Mouse (Mus musculus) midbrain, postnatal 0 days (tissue): ENCODE results near the gene Rhou. TPM values are rescaled to one million over a fixed set of nuclear protein-coding genes. Genes with fewer than 3 reads are reported as not detected.
"Not testable (repeated sequence)": the region's sequence is repeated elsewhere in the genome, so short reads cannot be mapped to it uniquely, and the experiment has no call there.

Source experiments
- ATAC-seq: fragments of 200-750 bp; cut with Nextera tagmentation; 2 replicates; pipeline ENCODE4 v1.8.0; 2017; ENCODE audit warnings: moderate number of reproducible peaks, mild to moderate bottlenecking, moderate TSS enrichment, moderate library complexity; ENCODE audit not compliant: low FRiP score
- DNase-seq: peaks from one replicate; pipeline ENCODE4 v3.0.0-alpha.2; 2015; ENCODE audit warnings: low spot score
- H3K27ac ChIP-seq: fragments of 300-500 bp; sonication (generic); 2 replicates; pipeline ENCODE4 v1.5.1; 2014; ENCODE audit warnings: low read depth, mild to moderate bottlenecking, low read length, mixed read lengths
- H3K27me3 ChIP-seq: fragments of 300-500 bp; sonication (generic); 2 replicates; pipeline ENCODE4 v1.6.1; 2014; ENCODE audit warnings: low read length, control low read depth, mixed read lengths; ENCODE audit not compliant: insufficient read depth
- H3K36me3 ChIP-seq: fragments of 300-500 bp; sonication (generic); 2 replicates; pipeline ENCODE4 v1.6.1; 2014; ENCODE audit warnings: low read length, control low read depth, mixed read lengths; ENCODE audit not compliant: insufficient read depth
- H3K4me1 ChIP-seq: fragments of 300-500 bp; sonication (generic); 2 replicates; pipeline ENCODE4 v1.6.1; 2014; ENCODE audit warnings: mild to moderate bottlenecking, control low read depth, antibody characterized with exemption, low read length, mixed read lengths; ENCODE audit not compliant: insufficient read depth
- H3K4me2 ChIP-seq: fragments of 300-500 bp; sonication (generic); 2 replicates; pipeline ENCODE4 v1.6.1; 2014; ENCODE audit warnings: low read depth, mild to moderate bottlenecking, low read length, mixed read lengths; ENCODE audit not compliant: poor library complexity, severe bottlenecking
- H3K4me3 ChIP-seq: fragments of 300-500 bp; sonication (generic); 2 replicates; pipeline ENCODE4 v1.5.1; 2014; ENCODE audit warnings: low read depth, mild to moderate bottlenecking, low read length, moderate library complexity
- H3K9ac ChIP-seq: fragments of 300-500 bp; sonication (generic); replicated peaks from 2 replicates; pipeline ENCODE4 v1.6.1; 2014; ENCODE audit warnings: mild to moderate bottlenecking, low read length, moderate library complexity, mixed read lengths; ENCODE audit not compliant: poor library complexity, severe bottlenecking
- H3K9me3 ChIP-seq: fragments of 300-500 bp; sonication (generic); 2 replicates; pipeline ENCODE4 v1.6.1; 2016; ENCODE audit warnings: low read length, control low read depth
- CTCF ChIP-seq: IDR thresholded peaks from 2 replicates; pipeline ENCODE4 v1.5.1; 2016; ENCODE audit warnings: antibody characterized with exemption, mild to moderate bottlenecking
- WGBS: fragments of 180-500 bp; shearing (Covaris S2); extraction: QIAGEN DNeasy Blood & Tissue Kit; methylation state at CpG from one replicate; pipeline ENCODE4 v1.1.7; 2014; 5-methylcytosine and 5-hydroxymethylcytosine counted together
- polyA plus RNA-seq: library from polyadenylated mRNA; unstranded; fragments of >200 nt; fragmentation: Nextera tagmentation; extraction: Ambion mirVana; gene quantifications from 2 replicates; pipeline ENCODE4 v1.2.1, GENCODE M21; 2015
- total RNA-seq: library from RNA; depleted of rRNA; stranded (reverse); fragments of >200 nt; gene quantifications from 2 replicates; pipeline ENCODE4 v1.2.3, GENCODE M21; 2014; rRNA removed

Gene Rhou
- total RNA-seq = 24.9 and 28.2 TPM in 2 replicates
- 7.0 and 7.1 TPM in 2 replicates for polyA plus RNA-seq

DNA sequence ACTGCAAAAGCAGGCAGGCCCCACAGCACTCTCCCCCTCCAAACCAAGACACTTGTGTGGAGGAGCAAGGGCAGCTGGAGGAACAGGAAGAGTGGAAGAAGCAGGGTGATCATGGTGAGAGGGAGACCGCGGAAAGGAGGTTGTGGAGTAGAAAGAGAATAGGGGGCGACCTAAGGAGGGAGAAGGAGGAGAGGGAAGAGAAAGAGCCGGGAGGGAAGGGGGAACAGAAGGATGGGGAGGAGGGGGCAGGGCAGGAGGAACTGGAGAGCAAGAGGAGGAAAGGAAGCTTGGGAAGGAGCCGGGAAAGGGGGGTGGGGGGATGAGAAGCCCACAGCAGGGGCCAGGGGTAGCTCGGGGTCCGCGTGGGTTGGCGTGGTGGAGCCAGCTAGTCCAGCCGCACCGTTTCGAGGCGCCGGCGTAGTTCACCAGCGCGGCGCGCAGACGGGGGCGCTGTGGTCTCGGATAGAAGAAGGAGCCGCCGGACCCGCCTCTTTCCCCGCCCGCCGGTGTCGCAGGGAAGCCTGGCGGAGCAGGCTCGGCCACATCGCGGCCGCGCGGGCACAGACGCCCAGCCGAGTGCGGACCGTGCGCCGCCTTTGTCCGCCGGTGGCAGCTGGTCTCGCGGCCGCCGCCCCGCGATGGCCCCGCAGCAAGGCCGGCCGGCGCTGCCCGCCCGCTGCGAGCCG is at the start of gene Rhou:
Gene Rhou, plus strand, starts transcription at position 622 of the 686 bp plus-strand sequence.
- TF ChIP-seq CTCF = peak; percentile 73
- peak; percentile 94 for DNase-seq

DNA sequence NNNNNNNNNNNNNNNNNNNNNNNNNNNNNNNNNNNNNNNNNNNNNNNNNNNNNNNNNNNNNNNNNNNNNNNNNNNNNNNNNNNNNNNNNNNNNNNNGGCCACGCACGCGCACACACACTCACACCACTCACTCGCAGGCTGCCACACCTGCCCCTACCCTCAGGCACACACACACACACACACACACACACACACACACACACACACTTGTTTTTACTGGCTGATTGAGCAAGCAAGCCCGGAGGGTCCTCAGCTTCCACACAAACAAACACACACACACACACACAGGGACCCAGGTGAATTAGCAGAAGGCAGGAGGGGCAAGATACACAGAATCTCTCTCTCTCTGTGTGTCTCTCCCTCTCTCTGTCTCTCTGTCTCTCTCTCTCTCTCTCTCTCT is 41.1 kb upstream of the Rhou start:
- not testable (repeated sequence) for H3K4me3 ChIP-seq, H3K36me3 ChIP-seq, H3K27me3 ChIP-seq, ATAC-seq, H3K9me3 ChIP-seq, H3K4me2 ChIP-seq, H3K27ac ChIP-seq, DNase-seq, H3K9ac ChIP-seq, H3K4me1 ChIP-seq
- no CpG with 5 or more reads among the region's 5 CpGs for WGBS

More for the DNA sequence above, at the start of gene Rhou:
- H3K36me3 ChIP-seq = peaks cover 15% of the 10 kb centered on the region
- peak within 1 kb of the TSS; percentile 79 for H3K4me3 ChIP-seq
- peaks cover 9% of the 10 kb centered on the region; the same call in 1 of the 2 replicates for H3K4me1 ChIP-seq
- WGBS = 1% methylated on average over 15 of the region's 58 CpGs
- H3K27me3 ChIP-seq = no peaks in the 10 kb centered on the region
- peak within 1 kb of the TSS; percentile 84 for H3K27ac ChIP-seq
- H3K9me3 ChIP-seq = no peaks in the 10 kb centered on the region
- ATAC-seq = peak; percentile 89
- peak within 1 kb of the TSS; percentile 75 for H3K4me2 ChIP-seq
- peak within 1 kb of the TSS; percentile 87 for H3K9ac ChIP-seq

DNA sequence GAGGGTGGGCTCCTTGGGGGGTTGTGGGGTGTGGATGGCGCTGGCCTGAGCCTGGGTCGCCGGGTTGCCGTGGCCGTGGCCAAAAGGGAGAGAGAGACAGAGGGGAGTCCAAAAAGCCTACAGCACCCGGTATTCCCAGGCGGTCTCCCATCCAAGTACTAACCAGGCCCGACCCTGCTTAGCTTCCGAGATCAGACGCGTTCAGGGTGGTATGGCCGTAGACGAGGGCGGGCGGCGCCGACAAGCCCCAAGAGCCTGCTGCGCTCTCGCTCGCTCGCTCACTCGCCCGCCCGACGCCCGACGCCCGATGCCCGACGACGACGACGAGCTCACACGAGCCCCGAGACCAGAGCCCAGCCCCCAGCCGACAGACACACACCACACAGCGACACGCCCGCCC is 30.2 kb upstream of the Rhou start:
- H3K9ac ChIP-seq, H3K27ac ChIP-seq, H3K4me3 ChIP-seq, H3K36me3 ChIP-seq, DNase-seq, H3K9me3 ChIP-seq, H3K4me1 ChIP-seq, H3K4me2 ChIP-seq, ATAC-seq: not testable (repeated sequence)
- no CpG with 5 or more reads among the region's 39 CpGs for WGBS
- H3K27me3 ChIP-seq = peaks cover 11% of the 10 kb centered on the region

DNA sequence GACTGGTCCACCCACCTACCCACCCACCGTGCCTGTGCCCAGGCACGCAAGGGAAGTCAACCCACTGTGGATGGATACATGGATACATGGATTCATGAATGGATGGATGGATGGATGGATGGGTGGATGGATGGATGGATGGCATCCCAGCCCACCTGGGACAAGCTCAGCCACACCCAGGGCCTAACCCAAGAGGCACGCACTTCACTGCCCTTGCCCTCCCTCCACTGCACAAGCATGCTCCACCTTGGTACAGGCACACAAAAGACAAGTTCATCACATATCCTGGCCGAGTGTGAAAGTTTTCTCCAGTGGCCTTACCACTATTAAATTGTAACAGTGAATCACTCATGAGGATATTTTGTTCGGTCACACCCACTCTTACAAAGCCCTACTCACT is 29.5 kb upstream of the Rhou start:
- DNase-seq (no peak), ATAC-seq (no peak)
- no peak overlapping the region for H3K4me3 ChIP-seq
- no peaks in the 10 kb centered on the region for H3K9me3 ChIP-seq
- no peak overlapping the region for H3K9ac ChIP-seq
- peaks cover 12% of the 10 kb centered on the region for H3K27me3 ChIP-seq
- no peak overlapping the region for H3K27ac ChIP-seq
- H3K4me2 ChIP-seq = no peak overlapping the region
- peaks cover under 1% of the 10 kb centered on the region; the same call in 1 of the 2 replicates for H3K4me1 ChIP-seq
- 57% methylated on average over 5 of the region's 5 CpGs for WGBS
- TF ChIP-seq CTCF = no peak
- H3K36me3 ChIP-seq = no peaks in the 10 kb centered on the region

DNA sequence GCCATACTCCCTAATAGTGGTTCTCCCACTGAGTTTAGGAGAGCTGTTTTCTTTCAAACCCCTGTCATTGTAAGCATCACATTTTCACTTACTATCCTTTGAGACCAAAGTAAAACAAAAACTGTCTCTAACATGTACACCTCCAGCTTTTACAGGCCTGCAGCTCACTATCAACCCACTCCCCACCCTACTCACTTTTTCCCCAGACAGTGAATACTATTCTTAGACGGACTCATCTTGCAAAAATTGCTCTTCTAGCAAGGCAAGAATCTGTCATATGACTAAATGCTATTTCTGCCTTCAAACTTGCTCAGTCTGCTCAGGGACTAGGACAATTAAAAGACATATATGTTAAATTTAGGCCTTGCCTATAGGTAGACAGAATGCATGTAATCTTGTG is 29.0 kb upstream of the Rhou start:
- ATAC-seq = no peak

DNA sequence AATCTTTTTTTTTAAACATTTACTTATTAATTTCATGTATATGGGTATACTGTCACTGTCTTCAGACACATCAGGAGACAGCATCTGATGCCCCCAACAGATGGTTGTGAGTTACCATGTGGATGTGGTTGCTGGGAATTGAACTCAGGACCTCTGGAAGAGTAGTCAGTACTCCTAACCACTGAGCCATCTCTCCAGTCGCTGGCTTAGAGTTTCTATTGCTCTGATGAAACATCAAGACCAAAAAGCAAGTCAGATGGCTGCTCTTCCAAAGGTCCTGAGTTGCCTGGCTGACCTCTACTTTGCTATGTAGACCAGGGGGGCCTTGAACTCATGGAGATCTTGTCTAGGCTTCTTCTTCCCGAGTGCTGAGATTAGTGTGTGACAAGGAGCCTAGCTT is 28.0 kb upstream of the Rhou start:
- Histone ChIP-seq H3K27me3 (peaks cover 14% of the 10 kb centered on the region), H3K4me3 (no peak overlapping the region), H3K4me1 (peaks cover 3% of the 10 kb centered on the region; the same call in 1 of the 2 replicates), H3K4me2 (no peak overlapping the region), H3K9me3 (no peaks in the 10 kb centered on the region), H3K9ac (no peak overlapping the region), H3K36me3 (no peaks in the 10 kb centered on the region), H3K27ac (no peak overlapping the region)
- ATAC-seq (no peak), DNase-seq (no peak)
- no peak for TF ChIP-seq CTCF
- WGBS = 17% methylated on average over 2 of the region's 2 CpGs

More for the DNA sequence above, 29.0 kb upstream of the Rhou start:
- Histone ChIP-seq H3K27ac (no peak overlapping the region), H3K9ac (no peak overlapping the region), H3K4me1 (peaks cover 3% of the 10 kb centered on the region; the same call in 1 of the 2 replicates), H3K36me3 (no peaks in the 10 kb centered on the region), H3K4me2 (no peak overlapping the region), H3K9me3 (no peaks in the 10 kb centered on the region), H3K27me3 (peaks cover 14% of the 10 kb centered on the region), H3K4me3 (no peak overlapping the region)
- 47% methylated on average over 1 of the region's 1 CpGs for WGBS
- no peak for DNase-seq
- no peak for TF ChIP-seq CTCF
